Comparison of ENCODE assay signal across 8 mouse cellular contexts in genomic region chr2:10047758-10048436, GRCm38 (mm10). TPM values are rescaled to one million over a fixed set of nuclear protein-coding genes. Genes with fewer than 3 reads are reported as not detected.
DNase-seq lines count a peak whose midpoint lies in the region; ATAC-seq and TF ChIP-seq lines count a peak whose summit lies in the region.

No protein-coding gene starts in this region.

- peaks cover 30% of the 10 kb centered on the region for H3K79me2 ChIP-seq in CH12.LX (replicated peaks; ENCODE audit: control insufficient read depth, extremely low read depth, insufficient read depth, poor library complexity, severe bottlenecking)

- dilution Hi-C loops in CH12.LX (cut with MboI; ENCODE audit: extremely low pct_ligation_motif_present, extremely low pct_unique_long_range_greater_than_20kb, low sequenced_read_pairs): no loop called here

- no peaks in the 10 kb centered on the region for H3K9me3 ChIP-seq in CH12.LX (replicated peaks; ENCODE audit: low read length)
- H3K9me3 ChIP-seq in intestine, postnatal 0 days (ENCODE audit: control insufficient read depth): no peaks in the 10 kb centered on the region
- H3K9me3 ChIP-seq in lung, embryonic 15.5 days: no peaks in the 10 kb centered on the region
- no peaks in the 10 kb centered on the region for H3K9me3 ChIP-seq in neural tube, embryonic 15.5 days (replicated peaks)

- TF ChIP-seq RAD21 in CH12.LX (IDR thresholded peaks at IDR 0.05; ENCODE audit: low read depth, low read length): no peak

- no peak overlapping the region for H3K27ac ChIP-seq in CH12.LX (ENCODE audit: insufficient read depth, low read depth)
- H3K27ac ChIP-seq in intestine, postnatal 0 days (ENCODE audit: low read depth, low read length): no peak overlapping the region
- H3K27ac ChIP-seq in lung, embryonic 15.5 days: peak overlapping the region; percentile 15; the same call in 1 of the 2 replicates
- H3K27ac ChIP-seq in neural tube, embryonic 15.5 days (replicated peaks): peak overlapping the region; percentile 76

- under 1% methylated on average over 47 of the region's 47 CpGs for WGBS in intestine, postnatal 0 days
- under 1% methylated on average over 47 of the region's 47 CpGs for WGBS in lung, embryonic 15.5 days
- 0% methylated on average over 47 of the region's 47 CpGs for WGBS in neural tube, embryonic 15.5 days

- no peaks in the 10 kb centered on the region for H3K27me3 ChIP-seq in CH12.LX (replicated peaks)
- H3K27me3 ChIP-seq in intestine, postnatal 0 days (replicated peaks; ENCODE audit: control insufficient read depth, insufficient read depth, low read length): no peaks in the 10 kb centered on the region
- no peaks in the 10 kb centered on the region for H3K27me3 ChIP-seq in lung, embryonic 15.5 days
- no peaks in the 10 kb centered on the region for H3K27me3 ChIP-seq in neural tube, embryonic 15.5 days (replicated peaks)

- peaks cover 4 to 16% of the 10 kb centered on the region in 2 experiments for H3K36me3 ChIP-seq in CH12.LX (replicated peaks in 1 of 2; ENCODE audit: control insufficient read depth in 1 of 2, insufficient read depth in 1 of 2, low read length in 1 of 2)
- H3K36me3 ChIP-seq in intestine, postnatal 0 days (ENCODE audit: control insufficient read depth, insufficient read depth): no peaks in the 10 kb centered on the region
- H3K36me3 ChIP-seq in lung, embryonic 15.5 days: no peaks in the 10 kb centered on the region
- H3K36me3 ChIP-seq in neural tube, embryonic 15.5 days: no peaks in the 10 kb centered on the region

- H3K4me3 ChIP-seq in CH12.LX (replicated peaks in 1 of 3; ENCODE audit: low read depth in 2 of 3, low read length in 2 of 3, poor library complexity in 1 of 3): peak overlapping the region; percentile 84 to 98 (median 86)
- peak overlapping the region; percentile 96 for H3K4me3 ChIP-seq in intestine, postnatal 0 days (ENCODE audit: low read depth, low read length)
- peak overlapping the region; percentile 96 for H3K4me3 ChIP-seq in lung, embryonic 15.5 days
- peak overlapping the region; percentile 93 for H3K4me3 ChIP-seq in neural tube, embryonic 15.5 days (replicated peaks)

- no peak for TF ChIP-seq EP300 in CH12.LX (IDR thresholded peaks at IDR 0.05; ENCODE audit: low read length)

- DNase-seq in 416B (ENCODE audit: low read depth) (peak; percentile 43), CH12.LX (ENCODE audit: extremely low read depth) (peak; percentile 25)
- DNase-seq in c-Kit-positive CD71-positive TER-119-positive erythroid progenitor cells, embryonic 14.5 days (ENCODE audit: low spot score): peak; percentile 44
- peak; percentile 30 for DNase-seq in forelimb bud, embryonic 11.5 days (ENCODE audit: low read depth, low spot score)
- no peak for DNase-seq in layer of hippocampus, adult 9-11 months

- TF ChIP-seq CTCF in CH12.LX (conservative IDR thresholded peaks at IDR 0.05 in 1 of 2, IDR thresholded peaks at IDR 0.05 in 1 of 2; ENCODE audit: low read depth in 2 of 2, low read length in 2 of 2): peak in 1 of 2 experiments; percentile 22; a peak in 1 of 4 replicates
- peak; percentile 54 for TF ChIP-seq CTCF in intestine, postnatal 0 days (IDR thresholded peaks at IDR 0.05; ENCODE audit: low read depth)

- peak; percentile 40 for ATAC-seq in intestine, postnatal 0 days
- peak; percentile 56; the same call in 1 of the 2 replicates for ATAC-seq in lung, embryonic 15.5 days (ENCODE audit: borderline replicate concordance, extremely low read depth, low FRiP score, low TSS enrichment)
- ATAC-seq in neural tube, embryonic 15.5 days (ENCODE audit: low FRiP score): peak; percentile 79

- TF ChIP-seq POLR2A in CH12.LX (IDR thresholded peaks at IDR 0.05; ENCODE audit: low read depth, low read length): no peak

- in situ Hi-C loops in CH12.LX (cut with MboI; ENCODE audit: low pct_ligation_motif_present, low pct_unique_long_range_greater_than_20kb, low sequenced_read_pairs): no loop called here

- peak overlapping the region; percentile 61 for H3K9ac ChIP-seq in CH12.LX (ENCODE audit: insufficient read depth, low read depth)
- H3K9ac ChIP-seq in intestine, postnatal 0 days (ENCODE audit: low read depth, low read length): peak overlapping the region; percentile 82
- H3K9ac ChIP-seq in lung, embryonic 15.5 days: peak overlapping the region; percentile 85
- H3K9ac ChIP-seq in neural tube, embryonic 15.5 days (replicated peaks): peak overlapping the region; percentile 76

- H3K4me1 ChIP-seq in CH12.LX (ENCODE audit: control insufficient read depth in 1 of 2, insufficient read depth in 2 of 2): peaks cover 0 to 21% of the 10 kb centered on the region in 2 experiments; a peak in 2 of 4 replicates
- H3K4me1 ChIP-seq in intestine, postnatal 0 days (replicated peaks; ENCODE audit: control insufficient read depth, insufficient read depth, low read length): no peaks in the 10 kb centered on the region
- peaks cover 14% of the 10 kb centered on the region for H3K4me1 ChIP-seq in lung, embryonic 15.5 days
- H3K4me1 ChIP-seq in neural tube, embryonic 15.5 days: peaks cover 20% of the 10 kb centered on the region

- H3K4me2 ChIP-seq in CH12.LX (ENCODE audit: insufficient read depth, low read depth, poor library complexity, severe bottlenecking): peak overlapping the region; percentile 89
- peak overlapping the region; percentile 94 for H3K4me2 ChIP-seq in intestine, postnatal 0 days (replicated peaks; ENCODE audit: low read depth)
- peak overlapping the region; percentile 84 for H3K4me2 ChIP-seq in lung, embryonic 15.5 days
- H3K4me2 ChIP-seq in neural tube, embryonic 15.5 days: peak overlapping the region; percentile 87

TF ChIP-seq in CH12.LX, 34 proteins besides CTCF, POLR2A, EP300 and RAD21:
- TF ChIP-seq MYC (IDR thresholded peaks at IDR 0.05; ENCODE audit: low read depth, low read length) (no peak), IRF4 (IDR thresholded peaks at IDR 0.05; ENCODE audit: low read depth, low read length) (no peak), MAZ (IDR thresholded peaks at IDR 0.05; ENCODE audit: low read depth, low read length) (no peak), POLR2AphosphoS2 (IDR thresholded peaks at IDR 0.05; ENCODE audit: low read depth, low read length) (no peak), TCF12 (IDR thresholded peaks at IDR 0.05; ENCODE audit: low read depth, low read length) (no peak), NRF1 (IDR thresholded peaks at IDR 0.05; ENCODE audit: low read depth, low read length) (no peak), MXI1 (IDR thresholded peaks at IDR 0.05; ENCODE audit: low read depth, low read length) (no peak; the same call in 1 of the 2 replicates), CHD2 (IDR thresholded peaks at IDR 0.05; ENCODE audit: low read length) (no peak), ELF1 (IDR thresholded peaks at IDR 0.05; ENCODE audit: low read depth, low read length) (no peak)

RNA-seq across cellular contexts. Expression of gene Taf3, which starts 0.5 kb away (rescaled TPM):
- total RNA-seq in CH12.LX (2012; rRNA removed) (4.2 and 6.0 TPM in 2 replicates), CH12.LX (2014; rRNA removed) (2.1 and 3.1 TPM in 2 replicates)
- 13.4 and 14.8 TPM in 2 replicates for polyA plus RNA-seq in CH12.LX (2012; ENCODE audit: insufficient read length, low read depth)
- polyA plus RNA-seq in intestine, postnatal 0 days (2015; fragmentation: Nextera tagmentation; extraction: Ambion mirVana): 5.1 and 5.8 TPM in 2 replicates
- 12.6 and 12.9 TPM in 2 replicates for polyA plus RNA-seq in lung, embryonic 15.5 days (2015; fragmentation: Nextera tagmentation; extraction: Ambion mirVana)
- polyA plus RNA-seq in neural tube, embryonic 15.5 days (2015; fragmentation: Nextera tagmentation; extraction: Ambion mirVana): 12.0 and 13.1 TPM in 2 replicates

RNA-seq across cellular contexts. Expression of gene Atp5c1, which starts 32.4 kb away (rescaled TPM):
- total RNA-seq in CH12.LX (2012; rRNA removed) (336 and 359 TPM in 2 replicates), CH12.LX (2014; rRNA removed) (876 and 918 TPM in 2 replicates)
- polyA plus RNA-seq in CH12.LX (2012; ENCODE audit: insufficient read length, low read depth): 375 and 423 TPM in 2 replicates
- 970 and 993 TPM in 2 replicates for polyA plus RNA-seq in intestine, postnatal 0 days (2015; fragmentation: Nextera tagmentation; extraction: Ambion mirVana)
- 553 and 555 TPM in 2 replicates for polyA plus RNA-seq in lung, embryonic 15.5 days (2015; fragmentation: Nextera tagmentation; extraction: Ambion mirVana)
- polyA plus RNA-seq in neural tube, embryonic 15.5 days (2015; fragmentation: Nextera tagmentation; extraction: Ambion mirVana): 622 and 639 TPM in 2 replicates

RNA-seq across cellular contexts. Expression of gene Kin, which starts 32.5 kb away (rescaled TPM):
- total RNA-seq in CH12.LX (2012; rRNA removed): 23.0 and 29.5 TPM in 2 replicates
- 31.5 and 37.8 TPM in 2 replicates for total RNA-seq in CH12.LX (2014; rRNA removed)
- polyA plus RNA-seq in CH12.LX (2012; ENCODE audit: insufficient read length, low read depth): 44.7 and 49.0 TPM in 2 replicates
- polyA plus RNA-seq in intestine, postnatal 0 days (2015; fragmentation: Nextera tagmentation; extraction: Ambion mirVana): 18.3 and 21.0 TPM in 2 replicates
- 29.6 and 29.9 TPM in 2 replicates for polyA plus RNA-seq in lung, embryonic 15.5 days (2015; fragmentation: Nextera tagmentation; extraction: Ambion mirVana)
- polyA plus RNA-seq in neural tube, embryonic 15.5 days (2015; fragmentation: Nextera tagmentation; extraction: Ambion mirVana): 26.9 and 30.7 TPM in 2 replicates

Comparison
In these comparisons a context has a peak if more than half of its experiments do, and no peak if none do; other contexts are left out.
1. H3K27ac ChIP-seq: peak in lung, embryonic 15.5 days (single experiment) and neural tube, embryonic 15.5 days (single experiment); none in CH12.LX (single experiment) and intestine, postnatal 0 days (single experiment).
2. Peak in every context shown above with its lines, with median percentiles within 50 percentile points of each other: H3K4me2 ChIP-seq, H3K4me3 ChIP-seq, H3K9ac ChIP-seq and ATAC-seq.